Mouse (Mus musculus): Measurements from ENCODE around the gene Efl1. TPM values are rescaled to one million over a fixed set of nuclear protein-coding genes. Genes with fewer than 3 reads are reported as not detected.
A peak's percentile ranks its signal among the peaks of the same experiment; 100 is the strongest.

Gene Efl1
- polyA plus RNA-seq, 1 experiment from 2014 or later: 24.8 TPM

DNA sequence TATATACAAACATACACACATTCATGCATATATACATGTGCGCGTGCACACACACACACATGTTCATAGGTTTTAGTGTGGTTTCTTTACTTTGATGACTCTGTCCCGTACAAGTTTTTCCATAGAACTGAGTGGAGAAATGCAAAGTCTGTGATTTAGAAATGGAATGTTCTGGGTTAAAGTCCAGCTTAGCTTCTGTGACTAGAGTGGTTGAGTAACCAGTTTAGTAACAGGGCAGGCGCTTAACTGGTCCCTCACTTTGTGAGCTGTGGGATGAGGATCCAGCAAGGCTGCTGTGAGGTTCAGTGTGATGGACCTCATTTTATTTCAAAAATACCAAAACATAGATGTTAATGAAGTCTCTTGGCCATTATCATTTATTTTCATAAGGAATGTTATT lies 60.8 kb downstream of the Efl1 start:
- Histone ChIP-seq H3K9me3 (ENCODE audit: control insufficient read depth, low read length) (no peaks in the 10 kb centered on the region), H3K27ac (replicated peaks; ENCODE audit: low read depth, low read length) (no peak overlapping the region), H3K9ac (replicated peaks; ENCODE audit: low read length) (no peak overlapping the region), H3K36me3 (ENCODE audit: control insufficient read depth, insufficient read depth, low read length) (no peaks in the 10 kb centered on the region), H3K4me1 (ENCODE audit: control insufficient read depth, insufficient read depth, low read length) (no peaks in the 10 kb centered on the region), H3K4me3 (replicated peaks; ENCODE audit: low read depth, low read length) (no peak overlapping the region), H3K27me3 (ENCODE audit: control insufficient read depth, insufficient read depth, low read length) (no peaks in the 10 kb centered on the region), H3K4me2 (ENCODE audit: low read length) (no peak overlapping the region)
- no peak for ATAC-seq (ENCODE audit: low FRiP score, low TSS enrichment)
- WGBS: 98% methylated on average over 4 of the region's 4 CpGs
- no peak for DNase-seq

DNA sequence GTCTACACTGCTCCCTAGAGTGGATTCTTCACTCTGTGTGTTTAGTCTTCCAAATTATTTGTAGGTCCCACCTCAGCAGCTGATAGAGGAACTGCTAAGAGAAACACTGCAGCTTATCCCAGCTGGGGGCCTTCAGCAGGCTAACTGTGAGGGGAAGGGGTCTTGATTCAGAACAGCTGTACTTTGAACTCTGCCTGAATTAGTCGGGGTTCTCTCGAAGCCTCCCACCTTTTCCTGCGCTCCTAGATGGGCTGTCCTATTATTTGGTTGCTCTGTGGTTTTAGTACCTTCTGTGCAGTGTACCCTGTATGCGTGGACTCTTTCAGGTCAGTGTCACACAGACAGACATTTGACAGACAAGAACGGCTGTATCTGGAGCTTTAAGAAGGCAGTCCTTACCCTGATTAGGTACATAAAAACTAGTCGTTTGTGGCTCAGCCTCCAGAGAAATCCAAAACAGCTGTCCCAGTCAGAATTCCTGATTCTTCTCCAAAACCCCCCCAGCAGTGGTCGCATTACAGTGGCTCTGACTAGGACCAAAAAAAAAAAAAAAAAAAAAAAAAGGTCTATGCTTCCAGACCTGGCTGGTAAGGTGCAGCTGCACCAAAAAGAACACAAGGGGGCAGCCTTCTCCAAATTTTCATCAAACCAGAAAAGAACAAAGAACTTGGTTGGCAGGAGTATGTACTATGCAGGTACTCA lies 66.9 kb downstream of the Efl1 start:
- peak; percentile 89 for ATAC-seq (ENCODE audit: low FRiP score, low TSS enrichment)
- H3K9ac ChIP-seq (replicated peaks; ENCODE audit: low read length): peak overlapping the region; percentile 27
- H3K4me2 ChIP-seq (ENCODE audit: low read length): no peak overlapping the region
- peak overlapping the region; percentile 80 for H3K27ac ChIP-seq (replicated peaks; ENCODE audit: low read depth, low read length)
- H3K9me3 ChIP-seq (ENCODE audit: control insufficient read depth, low read length): no peaks in the 10 kb centered on the region
- peak; percentile 92 for DNase-seq
- H3K27me3 ChIP-seq (ENCODE audit: control insufficient read depth, insufficient read depth, low read length): no peaks in the 10 kb centered on the region
- H3K4me3 ChIP-seq (replicated peaks; ENCODE audit: low read depth, low read length): no peak overlapping the region
- 32% methylated on average over 7 of the region's 7 CpGs for WGBS
- no peaks in the 10 kb centered on the region for H3K36me3 ChIP-seq (ENCODE audit: control insufficient read depth, insufficient read depth, low read length)
- H3K4me1 ChIP-seq (ENCODE audit: control insufficient read depth, insufficient read depth, low read length): peaks cover 9% of the 10 kb centered on the region; the same call in 1 of the 2 replicates

DNA sequence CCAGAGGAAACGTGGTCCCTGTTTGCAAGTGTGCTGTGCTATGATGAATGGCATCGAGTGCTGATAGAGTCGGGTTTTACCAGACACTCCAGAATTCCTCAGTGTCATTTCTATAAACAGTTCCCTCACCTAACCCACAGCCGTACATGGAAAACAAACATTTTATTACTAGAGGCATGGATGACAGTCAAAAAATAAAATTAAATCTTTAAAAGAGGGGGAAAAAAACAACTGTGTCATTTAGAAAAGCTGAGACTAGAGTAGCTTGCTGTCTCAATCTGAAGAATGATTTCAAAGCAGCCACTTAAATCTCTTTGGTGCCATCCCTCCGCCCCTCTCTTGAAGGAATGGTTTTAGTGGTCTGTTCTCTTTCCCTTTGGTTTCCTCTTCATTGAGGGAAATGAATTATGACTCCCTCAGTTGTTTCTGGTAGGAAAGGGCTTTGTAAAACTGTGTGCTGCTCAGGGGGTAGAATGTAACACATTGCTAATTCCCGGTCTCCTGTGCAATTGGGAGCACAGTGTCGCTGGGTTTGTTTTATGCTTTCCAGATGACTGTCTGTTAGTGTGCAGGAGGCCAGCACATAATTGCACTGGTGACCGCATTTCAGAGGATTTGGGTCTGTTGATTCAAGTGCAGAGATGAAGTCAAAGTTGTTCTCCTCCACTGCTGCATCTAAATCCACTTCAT lies 67.6 kb downstream of the Efl1 start:
- Histone ChIP-seq H3K4me3 (replicated peaks; ENCODE audit: low read depth, low read length) (no peak overlapping the region), H3K27ac (replicated peaks; ENCODE audit: low read depth, low read length) (peak overlapping the region; percentile 80), H3K9ac (replicated peaks; ENCODE audit: low read length) (peak overlapping the region; percentile 27), H3K4me1 (ENCODE audit: control insufficient read depth, insufficient read depth, low read length) (peaks cover 9% of the 10 kb centered on the region; the same call in 1 of the 2 replicates), H3K9me3 (ENCODE audit: control insufficient read depth, low read length) (no peaks in the 10 kb centered on the region), H3K36me3 (ENCODE audit: control insufficient read depth, insufficient read depth, low read length) (no peaks in the 10 kb centered on the region), H3K27me3 (ENCODE audit: control insufficient read depth, insufficient read depth, low read length) (no peaks in the 10 kb centered on the region), H3K4me2 (ENCODE audit: low read length) (no peak overlapping the region)
- WGBS: 39% methylated on average over 8 of the region's 8 CpGs
- no peak for ATAC-seq (ENCODE audit: low FRiP score, low TSS enrichment)
- peak; percentile 55 for DNase-seq

DNA sequence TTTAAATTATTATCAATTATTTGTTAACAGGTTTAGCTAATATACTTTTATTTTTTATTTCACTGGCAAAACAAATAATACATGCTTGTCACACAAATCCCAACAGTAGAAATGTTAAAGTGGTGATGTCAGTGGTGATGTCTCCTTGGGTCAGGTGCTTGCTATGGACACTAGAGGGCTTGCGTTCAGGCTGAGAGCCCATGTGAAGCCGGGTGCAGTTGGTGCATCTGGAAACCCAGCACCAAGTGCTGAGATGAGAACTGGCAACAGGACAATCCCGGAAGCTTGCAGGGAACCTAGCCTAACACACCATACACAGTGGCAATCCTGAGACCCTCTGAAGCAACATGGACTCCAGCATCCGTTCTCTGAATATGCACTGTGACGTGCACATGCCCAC lies 70.9 kb downstream of the Efl1 start:
- Histone ChIP-seq H3K9me3 (ENCODE audit: control insufficient read depth, low read length) (no peaks in the 10 kb centered on the region), H3K27ac (replicated peaks; ENCODE audit: low read depth, low read length) (peak overlapping the region; percentile 52; the same call in 1 of the 2 replicates), H3K27me3 (ENCODE audit: control insufficient read depth, insufficient read depth, low read length) (no peaks in the 10 kb centered on the region), H3K9ac (replicated peaks; ENCODE audit: low read length) (no peak overlapping the region), H3K4me3 (replicated peaks; ENCODE audit: low read depth, low read length) (no peak overlapping the region), H3K4me1 (ENCODE audit: control insufficient read depth, insufficient read depth, low read length) (peaks cover 9% of the 10 kb centered on the region; the same call in 1 of the 2 replicates), H3K36me3 (ENCODE audit: control insufficient read depth, insufficient read depth, low read length) (no peaks in the 10 kb centered on the region), H3K4me2 (ENCODE audit: low read length) (no peak overlapping the region)
- ATAC-seq (ENCODE audit: low FRiP score, low TSS enrichment): no peak
- WGBS: 66% methylated on average over 5 of the region's 5 CpGs
- DNase-seq: peak; percentile 75

DNA sequence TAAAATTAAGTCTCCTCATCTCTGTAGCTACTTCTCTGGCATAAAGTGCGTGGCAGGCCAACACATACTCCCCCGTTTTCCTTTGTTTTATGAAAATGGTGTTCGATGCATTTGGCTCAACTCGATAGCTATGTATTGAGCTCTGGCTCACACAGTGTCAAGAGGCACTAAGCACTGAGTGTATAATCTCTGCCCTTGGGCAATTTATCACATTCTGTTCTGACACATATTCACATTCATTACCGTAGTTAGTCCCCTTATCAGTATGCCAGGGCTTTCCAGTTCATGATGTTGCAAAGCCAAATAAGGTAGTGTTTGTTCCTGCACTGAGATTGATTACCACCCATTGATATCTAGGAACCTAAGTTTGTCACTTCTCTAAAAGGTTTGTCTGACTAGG lies 71.3 kb downstream of the Efl1 start:
- Histone ChIP-seq H3K4me3 (replicated peaks; ENCODE audit: low read depth, low read length) (no peak overlapping the region), H3K9me3 (ENCODE audit: control insufficient read depth, low read length) (no peaks in the 10 kb centered on the region), H3K36me3 (ENCODE audit: control insufficient read depth, insufficient read depth, low read length) (no peaks in the 10 kb centered on the region), H3K4me2 (ENCODE audit: low read length) (no peak overlapping the region), H3K9ac (replicated peaks; ENCODE audit: low read length) (no peak overlapping the region), H3K27ac (replicated peaks; ENCODE audit: low read depth, low read length) (peak overlapping the region; percentile 52), H3K27me3 (ENCODE audit: control insufficient read depth, insufficient read depth, low read length) (no peaks in the 10 kb centered on the region), H3K4me1 (ENCODE audit: control insufficient read depth, insufficient read depth, low read length) (peaks cover 9% of the 10 kb centered on the region; the same call in 1 of the 2 replicates)
- DNase-seq: peak; percentile 46
- ATAC-seq (ENCODE audit: low FRiP score, low TSS enrichment): peak; percentile 35; the same call in 1 of the 2 replicates
- WGBS: 65% methylated on average over 5 of the region's 5 CpGs

DNA sequence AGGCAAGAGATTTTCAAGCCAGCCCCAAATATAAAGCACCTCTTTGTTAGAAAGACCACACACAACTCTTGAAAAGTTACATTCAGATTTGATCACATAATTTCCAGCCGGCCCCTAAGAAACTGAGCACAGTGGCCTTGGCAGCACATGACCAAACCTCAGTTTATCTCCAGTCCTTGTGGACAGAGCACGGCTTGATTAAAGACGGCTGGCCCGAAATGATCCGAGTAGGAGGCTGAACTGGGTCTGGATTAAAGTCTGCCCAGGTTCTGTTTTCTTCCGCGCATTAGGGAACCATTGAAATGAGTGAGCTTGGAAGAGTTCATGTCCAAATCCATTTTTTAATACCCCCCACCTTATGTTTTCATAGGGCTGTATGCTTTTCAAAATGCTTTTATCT lies 72.1 kb downstream of the Efl1 start:
- Histone ChIP-seq H3K27ac (replicated peaks; ENCODE audit: low read depth, low read length) (no peak overlapping the region), H3K9ac (replicated peaks; ENCODE audit: low read length) (no peak overlapping the region), H3K27me3 (ENCODE audit: control insufficient read depth, insufficient read depth, low read length) (no peaks in the 10 kb centered on the region), H3K4me2 (ENCODE audit: low read length) (no peak overlapping the region), H3K4me1 (ENCODE audit: control insufficient read depth, insufficient read depth, low read length) (peaks cover 15% of the 10 kb centered on the region; the same call in 1 of the 2 replicates), H3K36me3 (ENCODE audit: control insufficient read depth, insufficient read depth, low read length) (0 out of 2 replicates have a peak, but pooled peaks cover 2% of the 10 kb centered on the region), H3K4me3 (replicated peaks; ENCODE audit: low read depth, low read length) (no peak overlapping the region), H3K9me3 (ENCODE audit: control insufficient read depth, low read length) (no peaks in the 10 kb centered on the region)
- no peak for DNase-seq
- no peak for ATAC-seq (ENCODE audit: low FRiP score, low TSS enrichment)
- 85% methylated on average over 7 of the region's 7 CpGs for WGBS

DNA sequence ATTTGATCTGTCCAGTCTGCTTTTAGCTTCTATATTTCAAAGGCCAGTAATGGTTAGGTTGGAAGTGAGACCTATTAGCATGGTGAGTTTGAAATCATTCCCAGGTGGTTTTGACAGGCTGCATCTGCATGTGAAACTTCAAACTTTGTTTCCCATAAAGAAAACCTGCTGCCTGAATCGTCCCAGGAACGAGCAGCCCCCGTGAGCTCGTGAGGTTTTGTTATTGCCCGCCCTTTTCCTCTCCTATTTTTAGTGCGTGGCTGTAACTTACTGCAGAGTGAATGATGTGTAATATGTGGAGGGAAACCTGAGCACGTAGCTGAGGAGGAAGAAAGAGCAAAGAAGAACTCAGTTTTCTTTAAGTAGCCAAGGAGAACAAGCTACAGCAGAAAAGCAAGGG lies 72.5 kb downstream of the Efl1 start:
- H3K9ac ChIP-seq (replicated peaks; ENCODE audit: low read length): no peak overlapping the region
- H3K4me1 ChIP-seq (ENCODE audit: control insufficient read depth, insufficient read depth, low read length): peaks cover 15% of the 10 kb centered on the region; the same call in 1 of the 2 replicates
- H3K4me3 ChIP-seq (replicated peaks; ENCODE audit: low read depth, low read length): no peak overlapping the region
- ATAC-seq (ENCODE audit: low FRiP score, low TSS enrichment) (no peak), DNase-seq (no peak)
- H3K27ac ChIP-seq (replicated peaks; ENCODE audit: low read depth, low read length): no peak overlapping the region
- whole genome bisulfite sequencing: 85% methylated on average over 7 of the region's 7 CpGs
- no peak overlapping the region for H3K4me2 ChIP-seq (ENCODE audit: low read length)
- H3K9me3 ChIP-seq (ENCODE audit: control insufficient read depth, low read length): no peaks in the 10 kb centered on the region
- 0 out of 2 replicates have a peak, but pooled peaks cover 2% of the 10 kb centered on the region for H3K36me3 ChIP-seq (ENCODE audit: control insufficient read depth, insufficient read depth, low read length)
- no peaks in the 10 kb centered on the region for H3K27me3 ChIP-seq (ENCODE audit: control insufficient read depth, insufficient read depth, low read length)

DNA sequence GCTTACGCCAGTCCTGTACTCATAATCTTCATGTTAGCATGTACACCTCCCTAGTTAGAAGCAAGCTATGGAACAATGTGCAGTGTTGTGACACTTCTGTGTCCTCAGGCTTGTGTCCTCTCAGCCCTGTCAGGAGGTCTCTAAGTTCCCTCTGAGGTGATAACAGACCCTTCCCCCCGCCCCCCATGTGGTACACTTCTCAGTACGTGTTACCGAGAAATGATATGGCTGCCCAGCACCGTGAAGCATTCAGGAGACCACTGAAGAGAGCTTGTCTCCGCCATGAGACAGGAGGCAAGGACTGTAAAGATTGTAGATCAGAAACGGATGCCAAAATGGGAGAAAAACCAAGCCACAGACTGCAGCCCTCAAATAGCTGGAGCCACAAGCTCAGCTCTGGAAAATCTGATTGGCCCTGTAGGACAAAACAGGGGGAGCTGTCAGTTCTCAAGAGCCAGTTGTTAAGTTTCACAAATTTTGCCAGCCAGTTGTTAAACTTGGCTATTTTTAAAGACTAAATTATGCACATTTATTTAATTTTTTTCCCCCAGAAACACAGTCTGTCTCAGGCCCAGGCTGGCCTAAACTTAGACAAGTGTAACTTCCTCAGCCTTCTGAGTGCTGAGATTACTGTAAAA lies 74.2 kb downstream of the Efl1 start:
- 0 out of 2 replicates have a peak, but pooled peaks cover 2% of the 10 kb centered on the region for H3K36me3 ChIP-seq (ENCODE audit: control insufficient read depth, insufficient read depth, low read length)
- no peak overlapping the region for H3K4me3 ChIP-seq (replicated peaks; ENCODE audit: low read depth, low read length)
- ATAC-seq (ENCODE audit: low FRiP score, low TSS enrichment) (no peak), DNase-seq (no peak)
- H3K27ac ChIP-seq (replicated peaks; ENCODE audit: low read depth, low read length): no peak overlapping the region
- no peak overlapping the region for H3K4me2 ChIP-seq (ENCODE audit: low read length)
- H3K27me3 ChIP-seq (ENCODE audit: control insufficient read depth, insufficient read depth, low read length): no peaks in the 10 kb centered on the region
- WGBS: 91% methylated on average over 7 of the region's 7 CpGs
- H3K4me1 ChIP-seq (ENCODE audit: control insufficient read depth, insufficient read depth, low read length): 0 out of 2 replicates have a peak, but pooled peaks cover 10% of the 10 kb centered on the region
- H3K9ac ChIP-seq (replicated peaks; ENCODE audit: low read length): no peak overlapping the region
- no peaks in the 10 kb centered on the region for H3K9me3 ChIP-seq (ENCODE audit: control insufficient read depth, low read length)

Data from midbrain, embryonic 14.5 days (tissue).